Mouse (Mus musculus): Measurements from ENCODE around the gene Cdh4. TPM values are rescaled to one million over a fixed set of nuclear protein-coding genes. Genes with fewer than 3 reads are reported as not detected.
A peak's percentile ranks its signal among the peaks of the same experiment; 100 is the strongest.

Gene Cdh4
- polyA plus RNA-seq, 2 experiments: 0.07 to 0.09 TPM

- Histone ChIP-seq H3K9me3 (ENCODE audit: control insufficient read depth, low read length) (no peaks in the 10 kb centered on the region), H3K27ac (no peak overlapping the region), H3K4me3 (ENCODE audit: insufficient read depth in 1 of 2, low read depth in 2 of 2, low read length in 2 of 2) (no peak overlapping the region), H3K9ac (replicated peaks) (no peak overlapping the region), H3K36me3 (replicated peaks; ENCODE audit: control insufficient read depth, insufficient read depth, low read depth) (no peaks in the 10 kb centered on the region), H3K4me1 (replicated peaks; ENCODE audit: control insufficient read depth in 2 of 2, insufficient read depth in 2 of 2, low read length in 1 of 2) (no peaks in the 10 kb centered on the region), H3K4me2 (ENCODE audit: low read depth) (no peak overlapping the region), H3K27me3 (ENCODE audit: control insufficient read depth, insufficient read depth, low read length) (no peaks in the 10 kb centered on the region)
- WGBS (ENCODE audit: insufficient replicate concordance): 68% methylated on average over 10 of the region's 10 CpGs
- TF ChIP-seq EP300 (IDR thresholded peaks at IDR 0.05; ENCODE audit: low read depth): no peak
- TF ChIP-seq CTCF (IDR thresholded peaks at IDR 0.05; ENCODE audit: low read depth): no peak
- DNase-seq (ENCODE audit: low read depth in 3 of 3, low spot score in 3 of 3) (no peak), ATAC-seq (ENCODE audit: insufficient read depth) (no peak)
Observed at GRCm38 (mm10) chr2:179670689-179671088, 228.5 kb downstream of the Cdh4 start.

- 52% methylated on average over 5 of the region's 5 CpGs for WGBS (ENCODE audit: insufficient replicate concordance)
- no peaks in the 10 kb centered on the region for H3K9me3 ChIP-seq (ENCODE audit: control insufficient read depth, low read length)
- H3K9ac ChIP-seq (replicated peaks): no peak overlapping the region
- H3K4me2 ChIP-seq (ENCODE audit: low read depth): no peak overlapping the region
- H3K27me3 ChIP-seq (ENCODE audit: control insufficient read depth, insufficient read depth, low read length): no peaks in the 10 kb centered on the region
- TF ChIP-seq EP300 (IDR thresholded peaks at IDR 0.05; ENCODE audit: low read depth) (no peak), CTCF (IDR thresholded peaks at IDR 0.05; ENCODE audit: low read depth) (no peak)
- H3K4me3 ChIP-seq (ENCODE audit: insufficient read depth in 1 of 2, low read depth in 2 of 2, low read length in 2 of 2): no peak overlapping the region
- no peaks in the 10 kb centered on the region for H3K4me1 ChIP-seq (replicated peaks; ENCODE audit: control insufficient read depth in 2 of 2, insufficient read depth in 2 of 2, low read length in 1 of 2)
- DNase-seq (ENCODE audit: low read depth in 3 of 3, low spot score in 3 of 3) (no peak), ATAC-seq (ENCODE audit: insufficient read depth) (no peak)
- H3K36me3 ChIP-seq (replicated peaks; ENCODE audit: control insufficient read depth, insufficient read depth, low read depth): no peaks in the 10 kb centered on the region
- H3K27ac ChIP-seq: no peak overlapping the region
Observed at GRCm38 (mm10) chr2:179679866-179680265, 237.6 kb downstream of the Cdh4 start.

GRCm38 (mm10) chr2:179681386-179681785, 239.2 kb downstream of the Cdh4 start:
- Histone ChIP-seq H3K4me3 (ENCODE audit: insufficient read depth in 1 of 2, low read depth in 2 of 2, low read length in 2 of 2) (no peak overlapping the region), H3K9me3 (ENCODE audit: control insufficient read depth, low read length) (no peaks in the 10 kb centered on the region), H3K36me3 (replicated peaks; ENCODE audit: control insufficient read depth, insufficient read depth, low read depth) (no peaks in the 10 kb centered on the region), H3K9ac (replicated peaks) (no peak overlapping the region), H3K27me3 (ENCODE audit: control insufficient read depth, insufficient read depth, low read length) (no peaks in the 10 kb centered on the region), H3K27ac (no peak overlapping the region), H3K4me2 (ENCODE audit: low read depth) (no peak overlapping the region), H3K4me1 (replicated peaks; ENCODE audit: control insufficient read depth in 2 of 2, insufficient read depth in 2 of 2, low read length in 1 of 2) (no peaks in the 10 kb centered on the region)
- no peak for ATAC-seq (ENCODE audit: insufficient read depth)
- WGBS (ENCODE audit: insufficient replicate concordance): 67% methylated on average over 1 of the region's 1 CpGs
- TF ChIP-seq CTCF (IDR thresholded peaks at IDR 0.05; ENCODE audit: low read depth): peak; percentile 77
- no peak for TF ChIP-seq EP300 (IDR thresholded peaks at IDR 0.05; ENCODE audit: low read depth)
- DNase-seq (ENCODE audit: low read depth in 3 of 3, low spot score in 3 of 3): no peak

DNA sequence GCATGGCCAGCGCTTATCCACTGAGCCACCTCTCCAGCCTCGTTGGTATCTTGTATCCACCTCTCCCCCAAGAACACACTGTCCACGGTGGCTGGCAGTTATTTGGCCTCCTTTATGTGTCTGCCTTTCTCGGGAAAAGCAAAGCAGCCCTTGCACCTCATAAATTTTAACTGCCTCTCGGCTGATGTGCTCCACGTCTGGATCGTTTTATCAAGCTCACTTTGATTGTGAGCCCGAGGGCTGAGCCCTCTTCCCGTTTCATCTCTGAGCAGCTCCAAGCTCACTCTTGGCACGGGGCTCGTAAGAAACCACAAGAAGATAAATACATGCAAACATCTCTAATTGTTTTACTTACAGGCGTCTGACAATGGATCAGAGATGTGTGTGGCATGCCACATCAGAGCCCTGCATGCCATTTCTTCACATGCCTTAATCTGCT, 245.0 kb downstream of the Cdh4 start:
- H3K27me3 ChIP-seq (ENCODE audit: control insufficient read depth, insufficient read depth, low read length): no peaks in the 10 kb centered on the region
- no peak overlapping the region for H3K9ac ChIP-seq (replicated peaks)
- DNase-seq (ENCODE audit: low read depth in 3 of 3, low spot score in 3 of 3): no peak
- TF ChIP-seq EP300 (IDR thresholded peaks at IDR 0.05; ENCODE audit: low read depth) (no peak), CTCF (IDR thresholded peaks at IDR 0.05; ENCODE audit: low read depth) (no peak)
- 40% methylated on average over 12 of the region's 12 CpGs for WGBS (ENCODE audit: insufficient replicate concordance)
- H3K4me2 ChIP-seq (ENCODE audit: low read depth): no peak overlapping the region
- H3K27ac ChIP-seq: no peak overlapping the region
- H3K4me3 ChIP-seq (ENCODE audit: insufficient read depth in 1 of 2, low read depth in 2 of 2, low read length in 2 of 2): no peak overlapping the region
- no peaks in the 10 kb centered on the region for H3K4me1 ChIP-seq (replicated peaks; ENCODE audit: control insufficient read depth in 2 of 2, insufficient read depth in 2 of 2, low read length in 1 of 2)
- H3K9me3 ChIP-seq (ENCODE audit: control insufficient read depth, low read length): no peaks in the 10 kb centered on the region
- no peak for ATAC-seq (ENCODE audit: insufficient read depth)
- H3K36me3 ChIP-seq (replicated peaks; ENCODE audit: control insufficient read depth, insufficient read depth, low read depth): no peaks in the 10 kb centered on the region

- Histone ChIP-seq H3K4me1 (replicated peaks; ENCODE audit: control insufficient read depth in 2 of 2, insufficient read depth in 2 of 2, low read length in 1 of 2) (no peaks in the 10 kb centered on the region), H3K27me3 (ENCODE audit: control insufficient read depth, insufficient read depth, low read length) (no peaks in the 10 kb centered on the region), H3K4me2 (ENCODE audit: low read depth) (no peak overlapping the region), H3K36me3 (replicated peaks; ENCODE audit: control insufficient read depth, insufficient read depth, low read depth) (no peaks in the 10 kb centered on the region), H3K27ac (no peak overlapping the region), H3K4me3 (ENCODE audit: insufficient read depth in 1 of 2, low read depth in 2 of 2, low read length in 2 of 2) (no peak overlapping the region), H3K9ac (replicated peaks) (no peak overlapping the region), H3K9me3 (ENCODE audit: control insufficient read depth, low read length) (no peaks in the 10 kb centered on the region)
- 45% methylated on average over 4 of the region's 5 CpGs for whole genome bisulfite sequencing (ENCODE audit: insufficient replicate concordance)
- DNase-seq (ENCODE audit: low read depth in 3 of 3, low spot score in 3 of 3) (no peak), ATAC-seq (ENCODE audit: insufficient read depth) (no peak)
- TF ChIP-seq EP300 (IDR thresholded peaks at IDR 0.05; ENCODE audit: low read depth) (no peak), CTCF (IDR thresholded peaks at IDR 0.05; ENCODE audit: low read depth) (no peak)
Observed at GRCm38 (mm10) chr2:179688976-179689375, 246.7 kb downstream of the Cdh4 start.
